Mouse (Mus musculus) macrophage (primary cell): Measurements from ENCODE around the gene Slc35a1. TPM values are rescaled to one million over a fixed set of nuclear protein-coding genes. Genes with fewer than 3 reads are reported as not detected.

Experiments
- H3K27ac ChIP-seq: fragments of 350-480 bp; formaldehyde crosslinking; 2 replicates; pipeline ENCODE4 v1.9.0; 2021
- H3K36me3 ChIP-seq: fragments of 350-480 bp; formaldehyde crosslinking; 2 replicates; pipeline ENCODE4 v1.9.0; 2021; ENCODE audit errors: inconsistent target
- H3K4me3 ChIP-seq: fragments of 350-480 bp; formaldehyde crosslinking; 2 replicates; pipeline ENCODE4 v1.9.0; 2021; ENCODE audit errors: inconsistent target
- H3K79me2 ChIP-seq: fragments of 350-480 bp; formaldehyde crosslinking; 2 replicates; pipeline ENCODE4 v1.9.0; 2021; ENCODE audit errors: inconsistent target
- WGBS: methylation state at CpG from one replicate; pipeline ENCODE4 v1.1.7; 2026; ENCODE audit warnings: inconsistent platforms; ENCODE audit not compliant: missing documents; 5-methylcytosine and 5-hydroxymethylcytosine counted together
- polyA plus RNA-seq: library from polyadenylated mRNA; stranded (reverse); fragments of 250-400 nt; gene quantifications from 3 replicates; pipeline ENCODE4 v1.2.4, GENCODE M21; 2018; ENCODE audit warnings: inconsistent platforms

Slc35a1 gene
- polyA plus RNA-seq, 1 experiment from 2014 or later, result 18.9 TPM

DNA sequence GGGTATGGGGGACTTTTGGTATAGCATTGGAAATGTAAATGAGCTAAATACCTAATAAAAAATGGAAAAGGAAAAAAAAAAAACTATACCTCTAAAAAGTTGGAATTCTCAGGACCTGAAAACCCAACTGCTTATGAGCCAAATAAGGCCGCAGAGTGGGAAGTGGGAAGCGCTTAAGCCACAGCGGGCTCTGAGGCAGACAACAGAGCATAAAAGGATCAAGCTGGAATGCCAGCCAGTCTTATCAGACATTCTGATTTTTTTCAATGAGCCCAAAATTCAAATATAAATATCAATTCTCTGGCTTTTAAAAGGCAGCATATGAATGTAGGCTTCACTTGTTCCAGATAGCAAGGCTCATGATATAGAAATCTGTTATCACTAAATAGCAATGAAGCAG lies 783 bp upstream of the Slc35a1 start:
- no peak overlapping the region for H3K4me3 ChIP-seq

DNA sequence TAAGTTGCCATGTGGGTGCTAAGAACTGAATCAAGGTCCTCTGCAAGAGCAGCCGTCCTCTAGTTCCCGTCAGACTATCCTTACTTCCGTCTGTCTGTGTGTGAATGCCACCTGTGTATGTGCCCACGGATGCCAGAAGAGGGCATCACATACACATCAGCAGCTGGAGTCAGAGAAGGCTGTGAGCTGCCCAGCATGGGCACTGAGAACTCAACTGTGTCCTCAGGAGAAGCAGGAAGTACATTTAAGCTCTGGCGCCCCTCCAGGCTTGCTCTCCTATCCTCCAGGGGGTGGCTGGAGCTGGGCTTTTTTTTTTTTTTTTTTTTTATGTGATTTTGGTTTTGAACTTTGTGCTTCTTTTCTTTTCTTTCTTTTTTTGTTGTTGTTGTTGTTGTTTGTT lies 6.7 kb downstream of the Slc35a1 start:
- Histone ChIP-seq H3K4me3 (no peak overlapping the region), H3K79me2 (no peaks in the 10 kb centered on the region), H3K27ac (no peak overlapping the region), H3K36me3 (peaks cover 1% of the 10 kb centered on the region; the same call in 1 of the 2 replicates)
- 96% methylated on average over 5 of the region's 5 CpGs for WGBS

More for the DNA sequence above, 783 bp upstream of the Slc35a1 start:
- WGBS, result 80% methylated on average over 3 of the region's 3 CpGs
- Histone ChIP-seq H3K27ac (no peak overlapping the region), H3K79me2 (no peaks in the 10 kb centered on the region), H3K36me3 (no peaks in the 10 kb centered on the region)

DNA sequence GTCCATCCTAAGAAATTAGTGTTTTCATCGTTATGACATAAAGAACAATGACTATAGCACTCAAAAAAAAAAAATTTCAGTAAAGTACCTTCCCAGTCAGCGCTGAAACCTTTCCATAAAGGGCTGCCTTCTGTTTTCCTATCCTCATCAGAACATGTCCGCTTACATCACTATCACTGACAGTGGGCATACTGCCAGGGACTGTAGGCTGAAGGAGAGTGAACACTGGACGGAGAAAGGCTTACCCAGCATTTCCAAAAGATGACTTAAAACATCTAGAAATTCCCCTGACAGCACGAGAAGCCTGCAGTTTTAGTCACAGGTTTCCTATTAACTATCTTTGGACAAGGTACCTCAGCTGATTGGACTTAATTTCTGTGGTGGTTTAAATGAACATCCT lies 13.5 kb downstream of the Slc35a1 start:
- Histone ChIP-seq H3K4me3 (no peak overlapping the region), H3K36me3 (peaks cover 7% of the 10 kb centered on the region; the same call in 1 of the 2 replicates), H3K27ac (no peak overlapping the region), H3K79me2 (no peaks in the 10 kb centered on the region)
- 99% methylated on average over 5 of the region's 5 CpGs for WGBS

DNA sequence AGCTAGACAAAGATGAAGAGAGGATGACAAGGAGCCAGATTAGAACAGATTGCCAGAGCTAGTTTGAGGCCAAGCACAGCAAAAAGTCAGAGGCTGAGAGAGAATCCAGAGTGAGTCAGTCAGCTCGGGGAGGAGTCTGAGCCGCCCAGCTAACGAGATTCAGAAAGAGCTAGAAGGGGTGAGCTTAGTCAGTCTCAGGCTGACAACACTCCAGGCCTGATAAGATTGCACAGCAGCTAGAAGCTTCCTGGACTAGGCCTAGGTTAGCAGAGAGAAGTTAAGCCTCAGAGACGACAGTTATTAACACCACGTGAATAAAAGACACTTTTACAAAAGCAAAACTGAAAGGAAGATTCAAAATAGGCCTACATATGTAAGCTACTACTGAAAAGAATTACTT lies 19.3 kb downstream of the Slc35a1 start:
- no peak overlapping the region for H3K4me3 ChIP-seq
- no peak overlapping the region for H3K27ac ChIP-seq
- whole genome bisulfite sequencing, result 97% methylated on average over 5 of the region's 5 CpGs
- peaks cover 28% of the 10 kb centered on the region; the same call in 1 of the 2 replicates for H3K36me3 ChIP-seq
- no peaks in the 10 kb centered on the region for H3K79me2 ChIP-seq

DNA sequence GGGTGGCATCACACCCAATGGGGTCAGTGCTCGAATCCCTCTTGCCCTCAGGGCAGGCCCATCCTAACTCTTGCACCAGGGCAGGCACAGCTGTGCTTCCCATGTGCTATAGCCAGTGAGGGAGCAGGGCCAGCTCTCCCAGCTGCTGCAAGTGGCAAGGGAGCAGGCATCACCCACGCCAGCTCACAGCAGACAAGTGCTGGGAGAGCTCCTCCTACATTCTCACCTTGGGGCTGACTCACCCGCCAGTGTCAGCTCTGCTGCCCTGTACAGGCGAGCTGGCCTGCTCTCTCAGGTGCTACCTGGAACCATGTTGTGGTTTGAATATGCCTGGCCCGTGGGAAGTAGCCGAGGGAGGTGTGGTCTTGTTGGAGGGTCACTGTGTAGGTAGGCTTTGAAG lies 25.3 kb downstream of the Slc35a1 start:
- Histone ChIP-seq H3K4me3 (no peak overlapping the region), H3K79me2 (no peaks in the 10 kb centered on the region), H3K27ac (no peak overlapping the region), H3K36me3 (peaks cover 55% of the 10 kb centered on the region)
- 93% methylated on average over 6 of the region's 6 CpGs for WGBS

DNA sequence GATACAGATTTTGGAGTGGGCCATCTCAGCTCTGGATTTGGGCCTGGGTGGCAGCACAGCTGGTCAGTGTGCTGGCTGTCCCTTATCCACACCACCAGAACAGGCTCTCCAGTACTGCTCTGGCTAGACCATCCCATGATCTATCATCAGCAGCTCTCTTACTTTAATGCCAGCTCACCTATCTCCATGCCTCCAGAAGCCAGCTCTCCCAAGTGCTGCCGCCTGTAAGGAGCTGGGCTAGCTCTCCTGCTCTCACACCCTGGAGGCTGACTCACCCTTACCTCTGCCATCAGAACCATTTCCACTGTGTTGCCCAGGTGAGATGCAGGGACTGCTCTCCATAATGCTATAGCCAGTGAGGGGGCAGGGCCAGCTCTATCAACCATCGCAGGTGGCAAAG lies 25.7 kb downstream of the Slc35a1 start:
- peaks cover 57% of the 10 kb centered on the region for H3K36me3 ChIP-seq
- no peaks in the 10 kb centered on the region for H3K79me2 ChIP-seq
- 100% methylated on average over 2 of the region's 2 CpGs for WGBS
- no peak overlapping the region for H3K4me3 ChIP-seq
- no peak overlapping the region for H3K27ac ChIP-seq

DNA sequence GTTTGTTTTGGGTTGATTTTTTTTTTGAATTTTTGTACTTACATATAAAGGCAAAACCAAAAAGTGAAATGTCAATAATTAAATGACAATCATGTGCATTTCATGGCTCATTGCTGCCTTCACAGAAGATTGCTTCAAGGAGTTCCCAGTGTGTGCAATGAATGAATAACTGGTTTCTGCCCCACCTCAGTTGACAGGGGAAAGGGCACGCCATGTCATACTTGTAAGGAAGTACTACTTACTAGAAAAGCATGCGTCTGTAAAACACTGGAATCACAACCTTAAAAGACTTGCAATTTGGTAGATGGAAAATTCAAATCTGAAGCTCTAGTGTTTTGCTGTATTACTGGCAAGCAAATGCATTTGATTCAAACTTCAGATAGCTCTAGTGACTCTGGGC lies 28.2 kb downstream of the Slc35a1 start:
- H3K36me3 ChIP-seq, result peaks cover 60% of the 10 kb centered on the region
- H3K79me2 ChIP-seq, result no peaks in the 10 kb centered on the region
- no peak overlapping the region for H3K27ac ChIP-seq
- H3K4me3 ChIP-seq, result no peak overlapping the region
- 91% methylated on average over 2 of the region's 2 CpGs for WGBS

DNA sequence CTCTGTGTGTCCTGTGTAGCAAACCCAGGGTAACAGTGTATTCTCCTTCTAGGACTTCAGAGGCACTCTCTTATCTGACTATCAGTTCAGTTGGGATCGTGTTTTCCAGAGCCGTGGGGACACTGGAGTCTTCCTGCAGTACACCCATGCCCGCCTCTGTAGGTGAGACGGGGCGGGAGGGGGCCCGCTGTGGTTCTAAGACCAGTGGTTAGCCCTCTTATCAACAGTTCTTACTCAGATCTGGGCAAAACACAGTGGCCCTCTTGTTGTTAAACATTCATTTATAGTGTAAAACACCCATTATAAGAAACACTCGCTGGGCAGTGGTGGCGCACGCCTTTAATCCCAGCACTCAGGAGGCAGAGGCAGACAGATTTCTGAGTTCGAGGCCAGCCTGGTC lies 31.1 kb downstream of the Slc35a1 start:
- Histone ChIP-seq H3K36me3 (peaks cover 69% of the 10 kb centered on the region), H3K4me3 (no peak overlapping the region)
- 94% methylated on average over 6 of the region's 10 CpGs for WGBS

DNA sequence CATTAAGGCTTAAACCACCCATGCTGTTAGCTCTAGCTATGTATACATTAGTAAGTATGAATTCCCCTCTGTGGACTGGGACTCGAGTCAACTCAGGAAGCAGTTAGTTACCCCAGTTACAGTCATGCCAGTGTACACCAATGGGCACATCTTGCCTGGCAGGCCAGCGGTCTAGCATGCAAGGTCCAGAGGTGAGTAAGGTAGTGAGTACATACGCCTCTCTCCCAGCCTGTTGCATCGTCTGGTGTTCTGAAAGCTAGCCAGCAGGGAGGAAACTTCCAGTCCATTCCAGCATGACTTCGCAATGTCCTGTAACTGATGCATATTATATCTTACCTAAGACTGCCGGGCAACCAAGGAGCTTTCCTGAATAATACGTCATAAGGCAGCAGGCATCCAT lies 34.1 kb downstream of the Slc35a1 start:
- Histone ChIP-seq H3K4me3 (no peak overlapping the region), H3K36me3 (peaks cover 56% of the 10 kb centered on the region), H3K79me2 (no peaks in the 10 kb centered on the region), H3K27ac (no peak overlapping the region)
- 87% methylated on average over 7 of the region's 7 CpGs for WGBS

More for the DNA sequence above, 31.1 kb downstream of the Slc35a1 start:
- H3K27ac ChIP-seq, result no peak overlapping the region
- no peaks in the 10 kb centered on the region for H3K79me2 ChIP-seq

DNA sequence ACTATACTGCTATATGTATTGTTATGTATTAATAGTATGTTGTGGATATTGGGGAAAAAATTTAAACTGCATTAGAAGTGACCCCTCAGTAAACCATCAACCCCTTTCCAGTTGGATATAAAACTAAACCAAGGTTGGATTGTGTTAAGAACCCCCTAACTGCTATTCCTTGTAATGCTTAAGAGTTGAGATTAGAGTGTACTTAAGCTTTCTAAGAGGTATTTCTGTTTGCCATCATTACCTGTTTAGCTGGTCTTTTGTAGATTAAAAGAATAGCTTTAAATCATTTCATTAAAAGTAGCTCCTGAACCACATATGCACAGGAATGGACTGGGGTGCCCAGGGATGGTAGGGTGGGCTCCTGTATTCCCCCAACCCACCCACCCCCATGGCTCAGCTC lies 42.5 kb downstream of the Slc35a1 start:
- no peaks in the 10 kb centered on the region for H3K79me2 ChIP-seq
- H3K36me3 ChIP-seq, result peaks cover 31% of the 10 kb centered on the region

DNA sequence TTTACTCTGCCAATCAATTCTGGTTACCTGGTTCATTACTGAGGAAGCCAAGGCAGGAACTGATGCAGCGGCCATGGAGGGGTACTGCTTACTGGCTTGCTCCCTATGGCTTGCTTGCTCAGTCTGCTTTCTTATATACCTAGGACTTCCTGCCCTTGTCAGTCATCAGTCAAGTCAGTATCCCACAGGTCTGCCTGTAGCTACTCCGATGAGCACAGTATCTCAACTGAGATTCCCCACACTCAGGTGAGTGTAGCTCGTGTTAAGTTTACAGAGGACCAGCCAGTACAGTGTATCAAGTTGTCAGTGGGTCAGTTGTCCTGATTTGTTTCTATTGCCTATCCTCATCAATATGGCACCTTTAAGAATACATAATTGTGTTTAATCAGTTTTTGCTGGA lies 46.5 kb downstream of the Slc35a1 start:
- Histone ChIP-seq H3K27ac (no peak overlapping the region), H3K79me2 (no peaks in the 10 kb centered on the region), H3K36me3 (peaks cover 20% of the 10 kb centered on the region), H3K4me3 (no peak overlapping the region)
- WGBS, result 97% methylated on average over 3 of the region's 3 CpGs

More for the DNA sequence above, 42.5 kb downstream of the Slc35a1 start:
- Histone ChIP-seq H3K27ac (no peak overlapping the region), H3K4me3 (no peak overlapping the region)

DNA sequence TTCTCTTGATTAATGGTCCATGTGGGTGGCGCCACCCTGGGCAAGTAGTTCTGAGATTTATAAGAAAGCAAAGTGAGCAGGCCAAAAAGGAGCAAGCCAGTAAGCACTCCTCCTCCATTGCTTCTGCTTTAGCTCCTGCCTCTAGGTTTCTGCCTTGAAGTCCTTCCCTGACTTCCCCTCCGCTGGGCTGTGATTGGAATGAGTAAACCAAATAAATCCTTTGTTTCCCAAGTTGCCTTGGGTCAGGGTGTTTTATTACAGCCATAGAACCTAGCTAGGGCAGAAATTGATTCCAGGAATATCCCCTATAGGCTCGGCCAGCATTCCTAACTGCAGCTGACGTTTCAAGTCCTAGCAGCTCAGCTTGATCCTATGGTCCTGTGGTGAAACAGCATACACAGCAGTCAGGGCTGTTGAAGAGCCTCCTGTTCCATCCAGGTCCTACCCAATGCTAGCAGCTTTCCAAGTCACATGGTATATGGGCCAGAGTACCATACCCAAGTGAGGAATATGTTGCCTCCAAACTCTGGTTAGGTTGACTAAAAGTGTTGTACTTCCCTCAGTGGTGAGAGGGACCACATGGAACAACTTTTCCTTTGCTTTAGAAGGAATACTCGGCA lies 47.4 kb downstream of the Slc35a1 start:
- peaks cover 18% of the 10 kb centered on the region for H3K36me3 ChIP-seq

DNA sequence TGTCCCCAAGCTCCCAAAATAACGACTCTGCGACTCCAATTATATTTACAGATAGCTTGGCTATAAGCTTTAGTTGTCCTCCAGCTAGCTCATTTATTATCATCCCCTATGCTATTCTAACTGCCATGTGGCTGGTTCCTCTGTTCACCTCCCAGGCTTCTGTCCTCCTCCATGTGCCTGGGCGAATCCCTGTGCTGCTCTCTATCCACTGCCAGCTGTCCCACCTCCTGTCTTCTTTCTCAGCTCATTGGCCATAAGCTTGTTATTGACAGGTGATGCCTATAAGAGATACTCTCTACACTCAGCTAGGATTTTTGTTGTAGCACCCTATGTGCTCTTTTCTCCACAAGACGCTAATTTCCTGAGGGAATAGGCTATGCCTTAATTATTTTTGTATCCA lies 49.4 kb downstream of the Slc35a1 start:
- H3K36me3 ChIP-seq, result peaks cover 24% of the 10 kb centered on the region
- 92% methylated on average over 4 of the region's 4 CpGs for WGBS
- no peak overlapping the region for H3K27ac ChIP-seq
- no peak overlapping the region for H3K4me3 ChIP-seq
- H3K79me2 ChIP-seq, result no peaks in the 10 kb centered on the region

More for the DNA sequence above, 47.4 kb downstream of the Slc35a1 start:
- Histone ChIP-seq H3K4me3 (no peak overlapping the region), H3K79me2 (no peaks in the 10 kb centered on the region), H3K27ac (no peak overlapping the region)
- 97% methylated on average over 5 of the region's 5 CpGs for WGBS

DNA sequence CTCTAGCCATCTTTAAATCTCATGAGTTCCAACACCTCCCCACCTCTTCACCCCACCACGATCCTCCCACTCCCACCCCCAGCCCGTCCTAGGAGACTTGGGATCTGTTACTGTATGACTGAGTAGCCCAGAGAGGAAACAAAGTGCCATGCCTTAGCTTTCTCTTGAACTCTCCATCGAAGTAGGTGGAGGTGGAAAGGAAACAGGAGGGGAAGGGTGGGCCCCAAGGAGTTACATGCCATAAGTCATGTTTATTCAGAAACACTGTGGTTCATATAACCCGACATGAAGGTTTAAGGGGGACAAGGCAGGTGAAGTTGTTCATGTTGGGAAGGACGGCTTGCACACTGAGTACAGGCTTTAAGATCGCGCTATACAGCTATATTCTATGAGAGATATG lies 49.9 kb downstream of the Slc35a1 start:
- no peak overlapping the region for H3K27ac ChIP-seq
- H3K36me3 ChIP-seq, result peaks cover 28% of the 10 kb centered on the region
- no peak overlapping the region for H3K4me3 ChIP-seq
- WGBS, result 90% methylated on average over 7 of the region's 7 CpGs
- H3K79me2 ChIP-seq, result no peaks in the 10 kb centered on the region

DNA sequence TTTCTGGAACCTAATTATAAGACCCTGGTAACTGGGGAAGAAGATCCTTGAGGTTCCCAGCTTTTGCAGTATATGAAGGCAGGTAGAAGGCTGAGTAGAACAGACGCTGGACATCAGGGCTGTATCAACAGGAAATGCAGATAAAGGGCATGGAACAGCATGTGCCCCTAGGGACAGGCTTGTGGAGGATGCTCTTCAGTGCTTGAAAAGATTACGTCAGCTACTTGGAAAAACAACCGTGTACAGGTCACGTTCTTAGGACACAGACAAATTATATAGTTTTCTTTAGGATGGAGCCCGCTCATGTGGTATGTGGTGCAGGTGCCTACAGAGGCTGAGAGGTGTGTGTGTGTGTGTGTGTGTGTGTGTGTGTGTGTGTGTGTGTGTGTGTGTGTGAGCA lies 51.2 kb downstream of the Slc35a1 start:
- H3K36me3 ChIP-seq, result peaks cover 39% of the 10 kb centered on the region
- H3K27ac ChIP-seq, result no peak overlapping the region
- H3K79me2 ChIP-seq, result no peaks in the 10 kb centered on the region
- no peak overlapping the region for H3K4me3 ChIP-seq
- 94% methylated on average over 5 of the region's 5 CpGs for WGBS

DNA sequence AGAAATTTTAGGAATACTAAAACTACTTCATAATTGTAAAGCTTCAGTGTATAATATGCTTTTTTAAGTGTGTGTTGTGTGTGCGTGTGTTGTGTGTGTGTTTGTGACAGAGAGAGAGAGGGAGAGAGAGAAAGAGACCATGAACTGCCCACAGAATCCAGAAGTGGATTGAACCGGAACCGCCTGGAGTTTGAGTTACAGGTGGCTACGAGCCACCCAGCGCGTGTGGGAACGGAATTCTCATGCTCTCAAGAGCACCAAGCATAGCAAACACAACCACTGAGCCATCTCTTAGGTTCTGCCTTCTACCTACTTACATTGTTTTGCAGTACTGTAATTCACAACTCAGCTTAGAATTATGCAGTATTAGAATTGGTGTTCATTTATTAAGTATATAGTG lies 53.1 kb downstream of the Slc35a1 start:
- Histone ChIP-seq H3K4me3 (no peak overlapping the region), H3K79me2 (no peaks in the 10 kb centered on the region), H3K27ac (no peak overlapping the region), H3K36me3 (peaks cover 32% of the 10 kb centered on the region)
- 96% methylated on average over 7 of the region's 7 CpGs for WGBS
